Mouse (Mus musculus) erythroblast, embryonic 14.5 days (primary cell): ENCODE data around the gene Adipor2.

ENCODE experiments used
- GATA1 ChIP-seq: IDR thresholded peaks from 2 replicates; pipeline ENCODE4 v1.6.1; 2012; ENCODE audit warnings: low read length, inconsistent platforms, mixed read lengths
- TAL1 ChIP-seq: IDR thresholded peaks from 3 replicates; pipeline ENCODE4 v1.6.1; 2012; ENCODE audit warnings: low read length, inconsistent platforms, mixed read lengths

- no peak for TF ChIP-seq GATA1
- TF ChIP-seq TAL1, result no peak
Observed at GRCm38 (mm10) chr6:119414262-119415043, 3.1 kb downstream of the Adipor2 start.
